In the genomic region with DNA sequence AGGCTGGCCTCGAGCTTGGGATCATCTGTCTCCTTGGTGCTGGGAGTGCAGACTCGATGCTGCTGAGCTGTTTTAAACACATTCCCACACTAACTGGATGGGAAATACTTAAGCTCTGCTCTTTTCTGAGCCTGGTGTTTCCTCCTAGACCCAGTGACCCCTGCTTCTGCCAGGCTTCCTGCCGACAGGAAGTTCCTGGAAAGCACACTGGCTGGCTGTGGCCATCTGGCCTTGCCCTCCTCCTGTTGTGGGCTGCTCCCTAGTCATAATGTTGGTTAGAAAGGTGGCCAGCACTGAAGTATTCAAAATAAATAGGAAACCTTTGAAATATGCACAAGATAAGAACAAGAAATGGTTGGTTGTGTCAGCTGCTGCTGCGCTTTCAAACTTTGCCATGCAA, we compare ENCODE assay signal across 16 mouse cellular contexts.
A peak's percentile ranks its signal among the peaks of the same experiment; 100 is the strongest.
DNase-seq lines count a peak whose midpoint lies in the region; ATAC-seq lines count a peak whose summit lies in the region.
"Had no signal": no experiment of that assay in that cellular context is flagged by ENCODE, and none has a peak within 500 bp of the region (broad histone marks: within the 10 kb centered on the region; RNA-seq: fewer than 3 reads in every experiment).

No protein-coding gene starts in this region.

- H3K9me3 ChIP-seq in kidney, embryonic 15.5 days (replicated peaks): no peaks in the 10 kb centered on the region
- no peaks in the 10 kb centered on the region for H3K9me3 ChIP-seq in limb, embryonic 12.5 days

- H3K4me1 ChIP-seq in kidney, embryonic 15.5 days: no peaks in the 10 kb centered on the region
- peaks cover 8% of the 10 kb centered on the region; the same call in 1 of the 2 replicates for H3K4me1 ChIP-seq in limb, embryonic 12.5 days (replicated peaks)

- H3K4me2 ChIP-seq in kidney, embryonic 15.5 days: no peak overlapping the region
- no peak overlapping the region for H3K4me2 ChIP-seq in limb, embryonic 12.5 days
- H3K4me2 ChIP-seq: heart, embryonic 11.5 days; midbrain, embryonic 11.5 days had no signal

- H3K27me3 ChIP-seq in kidney, embryonic 15.5 days: no peaks in the 10 kb centered on the region
- H3K27me3 ChIP-seq in limb, embryonic 12.5 days: peaks cover 2% of the 10 kb centered on the region; the same call in 1 of the 2 replicates

- H3K36me3 ChIP-seq in kidney, embryonic 15.5 days: peaks cover 23% of the 10 kb centered on the region
- H3K36me3 ChIP-seq in limb, embryonic 12.5 days: no peaks in the 10 kb centered on the region

- DNase-seq in adrenal gland, postnatal 10 days: peak; percentile 27
- DNase-seq in adrenal gland, adult (ENCODE audit: inconsistent age in 2 of 2, low spot score in 1 of 2): no peak
- peak; percentile 26 for DNase-seq in kidney, postnatal 10 days
- DNase-seq in embryo, embryonic 10.5 days (ENCODE audit: low spot score): peak; percentile 37
- DNase-seq in spleen, postnatal 36 days (ENCODE audit: low spot score in 2 of 2): no peak
- no peak for DNase-seq in layer of hippocampus, adult 9-11 months
- DNase-seq: forebrain, postnatal 0 days; gastrocnemius, postnatal 25 days; kidney, adult 18-20 months; right cerebral cortex, postnatal 4 days had no signal

- H3K27ac ChIP-seq in kidney, embryonic 15.5 days: no peak overlapping the region
- 0 out of 2 replicates have a peak overlapping the region, but pooled peaks have one; percentile 17 for H3K27ac ChIP-seq in limb, embryonic 12.5 days

- WGBS in kidney, embryonic 15.5 days: 47% methylated on average over 4 of the region's 4 CpGs
- 39% methylated on average over 4 of the region's 4 CpGs for WGBS in limb, embryonic 12.5 days

- no peak overlapping the region for H3K4me3 ChIP-seq in kidney, embryonic 15.5 days (replicated peaks)
- H3K4me3 ChIP-seq in limb, embryonic 12.5 days (replicated peaks): no peak overlapping the region
- H3K4me3 ChIP-seq: erythroblast, embryonic 14.5 days had no signal

- no peak overlapping the region for H3K9ac ChIP-seq in kidney, embryonic 15.5 days
- no peak overlapping the region for H3K9ac ChIP-seq in limb, embryonic 12.5 days (replicated peaks)
- H3K9ac ChIP-seq: forebrain, postnatal 0 days had no signal

- ATAC-seq in kidney, embryonic 15.5 days (replicated peaks; ENCODE audit: low FRiP score): no peak
- ATAC-seq in limb, embryonic 12.5 days (ENCODE audit: insufficient number of reproducible peaks, insufficient read depth, low FRiP score, low TSS enrichment, low read depth): no peak
- ATAC-seq: forebrain, postnatal 0 days; lung, postnatal 0 days had no signal

Comparison
In these comparisons a context has a peak if more than half of its experiments do, and no peak if none do; other contexts are left out.
1. DNase-seq: peak in adrenal gland, postnatal 10 days (single experiment), kidney, postnatal 10 days (single experiment) and embryo, embryonic 10.5 days (single experiment); none in adrenal gland, adult (0 of 2), spleen, postnatal 36 days (0 of 2) and layer of hippocampus, adult 9-11 months (single experiment).